Mouse (Mus musculus) macrophage (primary cell): ENCODE data around the gene 4931406C07Rik. TPM values are rescaled to one million over a fixed set of nuclear protein-coding genes. Genes with fewer than 3 reads are reported as not detected.

ENCODE experiments used
- H3K27ac ChIP-seq: fragments of 350-480 bp; formaldehyde crosslinking; 2 replicates; pipeline ENCODE4 v1.9.0; 2021
- H3K36me3 ChIP-seq: fragments of 350-480 bp; formaldehyde crosslinking; 2 replicates; pipeline ENCODE4 v1.9.0; 2021; ENCODE audit errors: inconsistent target
- H3K4me3 ChIP-seq: fragments of 350-480 bp; formaldehyde crosslinking; 2 replicates; pipeline ENCODE4 v1.9.0; 2021; ENCODE audit errors: inconsistent target
- H3K79me2 ChIP-seq: fragments of 350-480 bp; formaldehyde crosslinking; 2 replicates; pipeline ENCODE4 v1.9.0; 2021; ENCODE audit errors: inconsistent target
- WGBS: methylation state at CpG from one replicate; pipeline ENCODE4 v1.1.7; 2026; ENCODE audit warnings: inconsistent platforms; ENCODE audit not compliant: missing documents; 5-methylcytosine and 5-hydroxymethylcytosine counted together
- polyA plus RNA-seq: library from polyadenylated mRNA; stranded (reverse); fragments of 250-400 nt; gene quantifications from 3 replicates; pipeline ENCODE4 v1.2.4, GENCODE M21; 2018; ENCODE audit warnings: inconsistent platforms

4931406C07Rik gene
- polyA plus RNA-seq, 1 experiment from 2014 or later, result 111 TPM

DNA sequence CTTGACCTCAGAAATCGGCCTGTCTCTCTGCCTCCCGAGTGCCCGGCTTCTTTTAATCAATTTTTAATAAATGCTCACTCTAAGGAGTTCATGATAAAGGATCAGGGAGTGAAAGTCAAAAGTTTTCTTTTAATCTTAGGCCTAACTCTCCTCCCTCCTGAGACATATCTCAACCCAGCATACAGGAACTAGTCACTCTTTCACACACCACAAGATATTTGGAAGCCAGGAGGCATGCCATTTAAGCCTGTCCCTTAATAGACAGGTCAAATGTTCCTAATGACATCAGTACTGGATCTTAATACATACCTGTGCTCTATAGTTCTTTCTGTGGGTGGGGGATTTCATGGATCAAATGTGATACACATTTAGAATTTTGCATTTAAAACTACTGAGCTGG lies 27.9 kb downstream of the 4931406C07Rik start:
- 96% methylated on average over 3 of the region's 3 CpGs for WGBS
- Histone ChIP-seq H3K79me2 (peaks cover 39% of the 10 kb centered on the region), H3K36me3 (peaks cover 37% of the 10 kb centered on the region), H3K27ac (no peak overlapping the region), H3K4me3 (no peak overlapping the region; the same call in 1 of the 2 replicates)

DNA sequence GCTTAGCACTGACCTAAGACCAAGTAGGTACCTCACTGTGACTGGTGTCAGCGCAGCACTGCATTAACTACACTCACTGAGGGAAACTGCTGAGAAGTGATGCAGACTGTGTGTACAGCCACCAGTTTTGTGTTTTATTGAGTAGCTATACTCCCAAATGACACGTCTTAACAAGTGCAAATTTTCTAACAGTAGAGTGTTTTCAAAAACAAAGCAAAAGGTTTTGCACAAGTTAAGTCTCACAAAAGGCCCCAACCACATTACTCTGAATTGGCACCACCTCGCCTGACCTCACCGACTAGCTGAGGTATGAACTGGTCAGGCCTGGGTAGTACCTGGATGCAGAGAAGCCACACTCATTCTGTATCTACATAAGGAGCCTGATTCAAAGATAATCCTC lies 29.4 kb downstream of the 4931406C07Rik start:
- 96% methylated on average over 4 of the region's 4 CpGs for WGBS
- Histone ChIP-seq H3K4me3 (no peak overlapping the region), H3K27ac (no peak overlapping the region), H3K79me2 (peaks cover 39% of the 10 kb centered on the region), H3K36me3 (peaks cover 51% of the 10 kb centered on the region)

DNA sequence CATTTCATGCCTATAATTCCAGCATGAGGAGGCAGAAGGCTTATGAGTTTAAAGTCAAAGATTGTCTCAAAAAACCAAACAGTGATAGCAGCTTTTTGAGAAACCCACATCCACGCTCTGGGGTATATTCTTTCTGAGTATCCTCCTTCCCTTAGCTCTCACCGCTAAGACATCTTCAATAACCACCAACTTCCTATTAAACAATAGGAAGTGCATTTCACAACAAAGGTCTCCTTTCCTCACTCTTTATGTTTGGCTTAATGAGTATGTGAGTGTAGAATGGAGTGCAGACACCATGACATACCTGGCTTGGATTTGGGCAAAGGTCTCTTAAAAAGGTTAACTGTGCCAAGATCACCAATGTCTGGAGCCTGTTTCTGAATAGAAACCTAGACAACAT lies 32.3 kb downstream of the 4931406C07Rik start:
- no peak overlapping the region for H3K27ac ChIP-seq
- 36% methylated on average over 2 of the region's 2 CpGs for WGBS
- H3K4me3 ChIP-seq, result no peak overlapping the region
- peaks cover 34% of the 10 kb centered on the region for H3K79me2 ChIP-seq
- peaks cover 80% of the 10 kb centered on the region for H3K36me3 ChIP-seq

DNA sequence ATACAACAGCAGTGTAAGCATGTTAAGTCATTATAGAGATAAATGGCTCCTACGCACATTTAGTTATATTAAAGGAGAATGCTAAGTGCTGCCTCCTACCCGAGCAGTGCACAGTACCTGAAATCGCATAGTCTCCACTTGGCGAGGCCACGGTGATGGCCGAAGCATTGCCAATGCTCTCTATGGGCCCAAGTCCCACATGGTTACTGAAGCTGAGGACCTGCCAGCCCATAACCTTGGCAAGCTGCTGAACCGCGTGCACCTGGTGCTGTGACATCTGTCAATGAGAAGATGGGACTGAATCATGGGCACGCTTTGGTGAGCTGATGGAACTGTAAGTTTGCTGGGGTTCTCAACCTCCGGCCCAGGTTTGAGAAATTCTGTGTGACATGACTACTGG lies 42.8 kb downstream of the 4931406C07Rik start:
- H3K4me3 ChIP-seq, result no peak overlapping the region
- WGBS, result 94% methylated on average over 10 of the region's 10 CpGs
- no peak overlapping the region for H3K27ac ChIP-seq
- peaks cover 76% of the 10 kb centered on the region for H3K36me3 ChIP-seq
- H3K79me2 ChIP-seq, result no peaks in the 10 kb centered on the region

DNA sequence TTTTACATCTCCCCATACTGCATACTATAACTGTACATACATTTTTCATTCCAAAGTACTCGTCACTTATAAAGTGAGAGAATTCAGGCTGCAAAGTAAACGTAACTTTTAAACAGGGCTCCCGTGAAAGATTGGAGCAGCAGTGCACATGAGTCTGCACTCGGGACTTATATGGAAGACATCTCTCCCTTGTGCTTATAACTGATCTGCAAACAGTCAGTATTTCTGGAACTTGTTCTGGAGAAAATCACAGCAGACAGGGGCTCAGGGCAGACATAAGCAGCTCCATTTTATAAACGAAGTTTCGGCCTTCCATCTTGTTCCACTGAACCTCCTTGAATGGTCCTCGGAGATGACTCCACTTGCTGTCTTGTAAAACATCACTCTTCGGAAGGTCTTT lies 44.3 kb downstream of the 4931406C07Rik start:
- peaks cover 61% of the 10 kb centered on the region for H3K36me3 ChIP-seq
- WGBS, result 96% methylated on average over 8 of the region's 8 CpGs

DNA sequence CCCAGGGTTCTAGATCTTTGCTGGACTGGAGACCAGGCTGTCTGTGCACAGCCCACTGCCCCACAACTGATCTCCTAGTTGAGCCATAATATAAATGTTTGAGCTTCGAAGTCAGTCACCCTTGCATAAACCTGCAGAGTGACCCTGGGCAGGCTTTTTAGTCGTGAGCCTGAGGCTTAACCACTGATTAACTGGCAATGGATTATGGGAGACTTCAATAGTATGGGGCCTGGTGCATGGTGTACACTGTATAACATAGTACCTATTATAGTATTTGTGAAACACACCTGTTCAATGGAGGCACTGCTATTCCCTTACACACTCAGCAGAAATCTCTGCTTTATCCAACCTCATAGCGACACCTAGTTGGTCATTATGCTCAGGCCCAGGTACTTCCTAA lies 50.0 kb downstream of the 4931406C07Rik start:
- Histone ChIP-seq H3K4me3 (no peak overlapping the region), H3K36me3 (peaks cover 5% of the 10 kb centered on the region; the same call in 1 of the 2 replicates), H3K79me2 (no peaks in the 10 kb centered on the region), H3K27ac (no peak overlapping the region)
- WGBS, result 90% methylated on average over 3 of the region's 3 CpGs

More for the DNA sequence above, 44.3 kb downstream of the 4931406C07Rik start:
- no peak overlapping the region for H3K4me3 ChIP-seq
- H3K27ac ChIP-seq, result no peak overlapping the region
- H3K79me2 ChIP-seq, result no peaks in the 10 kb centered on the region

DNA sequence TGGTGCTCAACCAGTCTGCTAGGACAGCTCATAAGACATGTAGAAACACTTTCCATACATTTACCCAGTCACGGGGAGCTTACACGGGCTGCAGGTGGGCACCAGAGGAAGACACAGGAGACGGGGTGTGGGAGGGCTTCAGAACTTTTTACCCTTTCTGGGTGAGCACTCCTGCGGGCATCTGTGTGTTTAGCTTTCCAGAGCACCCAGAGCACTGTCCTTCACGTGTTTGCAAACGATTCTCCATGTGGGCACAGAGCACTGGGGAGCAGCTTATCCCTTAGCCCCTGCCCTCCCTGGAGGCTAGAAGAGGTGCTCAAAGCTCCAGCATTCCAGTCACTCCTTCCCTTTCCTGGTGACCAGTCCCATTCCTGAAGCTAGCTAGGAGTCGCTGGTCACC lies 51.7 kb downstream of the 4931406C07Rik start:
- 94% methylated on average over 7 of the region's 7 CpGs for WGBS
- no peak overlapping the region for H3K4me3 ChIP-seq
- H3K36me3 ChIP-seq, result no peaks in the 10 kb centered on the region
- H3K79me2 ChIP-seq, result no peaks in the 10 kb centered on the region
- no peak overlapping the region for H3K27ac ChIP-seq

DNA sequence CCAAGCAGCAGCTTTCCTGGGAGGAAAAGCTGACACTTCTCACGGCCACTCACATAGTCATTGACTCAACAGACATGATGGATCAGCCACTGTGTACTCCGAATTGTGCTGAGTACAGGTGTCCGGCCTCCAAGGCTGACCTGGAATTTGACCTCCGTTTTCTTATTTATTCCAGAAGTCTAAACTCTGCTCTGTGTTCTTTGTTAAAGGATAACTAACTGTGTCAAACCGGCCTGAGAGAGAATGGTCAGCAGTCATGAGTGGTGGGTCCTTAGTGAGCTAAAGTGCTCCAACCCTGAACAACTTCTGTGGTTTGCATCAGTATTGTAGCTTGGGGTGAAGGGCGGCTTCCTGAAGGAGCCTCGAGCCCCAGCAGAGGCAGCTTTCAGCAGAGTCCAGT lies 54.1 kb downstream of the 4931406C07Rik start:
- no peaks in the 10 kb centered on the region for H3K36me3 ChIP-seq
- no peak overlapping the region for H3K27ac ChIP-seq
- WGBS, result 90% methylated on average over 6 of the region's 7 CpGs

DNA sequence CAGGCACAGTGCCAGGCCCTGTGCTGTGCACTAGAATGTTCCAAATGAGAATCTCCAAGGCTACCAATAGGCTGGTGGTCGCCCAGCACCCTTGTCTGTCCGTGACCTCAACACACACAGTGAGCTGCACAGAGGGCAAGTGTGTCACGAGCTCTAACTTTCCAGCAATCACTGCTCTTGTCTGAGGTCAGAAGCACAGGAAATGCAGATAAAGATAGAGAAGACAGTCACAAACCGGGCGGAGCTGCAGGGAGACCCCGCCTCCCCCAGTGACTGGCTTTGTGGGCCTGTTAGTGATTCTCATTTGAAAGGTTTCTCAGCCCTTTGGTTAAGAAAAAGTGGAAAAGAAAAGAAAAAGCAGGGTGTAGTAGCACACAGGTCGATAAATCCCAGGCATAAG lies 55.9 kb downstream of the 4931406C07Rik start:
- WGBS, result 82% methylated on average over 7 of the region's 7 CpGs
- H3K27ac ChIP-seq, result no peak overlapping the region

More for the DNA sequence above, 54.1 kb downstream of the 4931406C07Rik start:
- H3K4me3 ChIP-seq, result no peak overlapping the region
- H3K79me2 ChIP-seq, result no peaks in the 10 kb centered on the region

DNA sequence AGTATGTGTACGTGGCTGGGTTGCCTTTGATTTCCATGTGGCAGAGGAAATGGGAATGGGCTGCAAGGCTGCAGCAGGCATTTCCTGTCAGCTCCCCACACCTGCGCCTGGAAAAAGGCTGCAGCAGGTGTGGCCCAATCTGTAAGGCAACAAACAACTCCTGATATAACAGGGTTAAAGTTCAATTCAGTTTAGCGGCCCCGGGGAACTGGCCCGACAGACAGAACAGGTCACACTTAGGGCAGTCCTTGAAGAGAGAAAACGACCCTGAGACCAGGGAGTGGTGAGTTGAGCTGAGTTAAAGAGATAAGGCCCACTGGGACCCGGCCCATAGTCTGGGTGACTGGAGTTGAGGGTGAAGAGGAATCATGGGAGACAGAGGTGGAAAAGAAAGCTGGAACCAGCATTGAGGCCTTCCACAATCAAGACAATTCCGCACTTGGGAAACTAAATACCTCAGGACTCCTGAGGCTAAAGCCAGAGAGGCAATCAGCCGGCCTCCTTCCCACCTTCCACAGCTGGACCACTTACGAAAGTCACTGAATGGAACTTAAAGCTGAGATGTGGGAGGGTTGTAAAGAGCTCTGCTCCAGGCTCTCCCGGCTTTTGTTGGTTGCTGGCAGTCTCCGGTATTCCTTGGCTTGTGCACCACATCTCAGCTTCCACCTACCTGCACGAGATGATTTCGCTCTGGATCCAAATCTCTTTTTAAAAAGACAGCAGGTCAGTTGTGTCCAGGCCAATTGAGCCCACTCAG lies 60.8 kb downstream of the 4931406C07Rik start:
- Histone ChIP-seq H3K4me3 (no peak overlapping the region), H3K79me2 (no peaks in the 10 kb centered on the region), H3K27ac (no peak overlapping the region), H3K36me3 (no peaks in the 10 kb centered on the region)
- 87% methylated on average over 14 of the region's 14 CpGs for WGBS

More for the DNA sequence above, 55.9 kb downstream of the 4931406C07Rik start:
- Histone ChIP-seq H3K36me3 (no peaks in the 10 kb centered on the region), H3K4me3 (no peak overlapping the region), H3K79me2 (no peaks in the 10 kb centered on the region)

DNA sequence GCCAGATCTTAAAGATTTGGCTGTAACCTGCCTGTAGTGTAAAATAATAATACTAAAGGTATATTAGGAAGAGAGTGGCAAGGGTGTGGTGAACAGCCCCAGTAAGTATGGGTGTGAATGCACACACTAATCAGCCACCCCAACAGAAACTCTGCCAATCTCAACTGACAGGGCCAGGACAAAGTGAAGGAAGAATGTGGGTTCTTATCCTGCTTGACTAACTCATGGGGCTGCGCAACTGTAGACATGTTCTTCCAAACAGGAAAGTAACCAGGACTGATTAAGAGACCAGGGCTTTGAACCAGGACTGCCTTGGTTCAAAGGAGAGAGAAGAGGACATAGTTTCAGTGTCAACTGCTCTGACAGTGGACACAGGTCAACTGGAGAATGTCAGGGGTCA lies 64.1 kb downstream of the 4931406C07Rik start:
- Histone ChIP-seq H3K4me3 (no peak overlapping the region), H3K36me3 (no peaks in the 10 kb centered on the region), H3K79me2 (no peaks in the 10 kb centered on the region), H3K27ac (no peak overlapping the region)
- WGBS, result 100% methylated on average over 1 of the region's 1 CpGs

DNA sequence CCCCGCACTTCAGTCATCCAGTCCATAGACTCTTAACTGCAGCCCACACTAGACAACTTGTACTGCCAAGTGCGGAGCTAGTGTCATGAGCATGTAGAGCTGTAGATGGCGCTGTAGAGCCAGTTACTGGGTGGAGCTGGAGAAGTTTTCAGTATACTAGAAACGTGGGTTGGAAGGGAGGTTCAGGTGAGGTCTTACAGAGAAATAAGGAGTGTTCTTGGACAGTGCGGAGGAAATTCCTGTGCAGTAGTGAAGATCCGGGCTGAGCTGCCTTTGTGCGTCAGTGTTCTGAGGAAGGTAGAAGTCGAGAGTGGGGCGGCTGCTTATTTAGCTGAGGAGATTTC lies 64.7 kb downstream of the 4931406C07Rik start:
- Histone ChIP-seq H3K79me2 (no peaks in the 10 kb centered on the region), H3K4me3 (no peak overlapping the region), H3K27ac (no peak overlapping the region), H3K36me3 (no peaks in the 10 kb centered on the region)
- 44% methylated on average over 9 of the region's 9 CpGs for WGBS

DNA sequence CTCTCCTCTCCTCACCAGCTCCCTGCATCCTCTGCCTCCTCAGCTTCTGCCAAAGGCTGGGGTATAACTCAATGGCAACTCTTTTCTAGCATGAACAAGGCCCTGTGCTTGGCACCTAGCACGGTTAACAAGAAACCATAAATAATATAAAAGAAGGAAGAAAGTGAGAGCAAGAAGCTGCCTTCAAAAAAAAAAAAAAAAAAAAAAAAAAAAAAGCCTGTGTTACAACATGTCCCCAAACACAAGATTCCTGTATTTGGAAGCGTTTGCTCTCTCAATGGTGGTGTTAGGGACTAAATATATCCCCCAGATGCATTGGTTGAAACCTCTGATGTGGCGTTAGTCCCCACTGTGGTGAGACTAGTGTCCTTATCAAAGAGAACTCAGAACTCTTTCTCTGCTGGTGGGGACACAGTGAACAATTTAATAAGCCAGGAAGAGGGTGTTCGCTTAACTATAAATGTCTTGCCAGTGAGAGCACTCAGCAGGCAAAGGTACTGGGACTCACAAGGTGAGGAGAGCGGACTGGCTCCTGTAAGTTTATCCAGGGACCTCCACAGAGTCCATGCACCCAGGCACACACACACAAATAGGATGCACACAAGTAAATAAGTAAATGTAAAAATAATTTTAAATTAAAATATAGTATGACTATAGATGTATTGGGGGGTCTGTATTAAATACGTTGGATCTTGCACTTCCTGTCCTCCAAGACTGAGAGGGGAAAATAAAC lies 65.2 kb downstream of the 4931406C07Rik start:
- Histone ChIP-seq H3K27ac (no peak overlapping the region), H3K79me2 (no peaks in the 10 kb centered on the region), H3K4me3 (no peak overlapping the region), H3K36me3 (no peaks in the 10 kb centered on the region)
- 34% methylated on average over 5 of the region's 6 CpGs for WGBS

DNA sequence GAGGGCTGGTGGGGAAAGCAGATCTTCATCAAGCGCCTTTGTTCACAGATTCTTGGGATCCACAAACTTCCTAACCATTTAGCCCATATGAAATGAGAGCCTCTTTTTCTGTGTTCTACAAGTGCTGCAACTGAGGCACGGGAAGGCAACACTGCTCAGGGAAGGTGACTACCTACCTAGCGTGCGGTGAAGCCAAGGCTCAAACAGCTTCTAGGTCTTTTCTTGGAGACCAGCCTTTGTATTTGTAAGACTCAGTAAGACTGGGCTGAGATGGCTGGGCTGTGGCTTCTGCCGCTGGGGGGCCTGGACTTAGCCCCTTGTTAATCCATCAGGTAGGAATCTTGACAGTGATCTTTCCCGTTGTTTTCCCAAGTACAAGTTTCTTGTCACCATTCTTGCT lies 66.2 kb downstream of the 4931406C07Rik start:
- H3K27ac ChIP-seq, result no peak overlapping the region
- H3K36me3 ChIP-seq, result no peaks in the 10 kb centered on the region
- no peak overlapping the region for H3K4me3 ChIP-seq
- no peaks in the 10 kb centered on the region for H3K79me2 ChIP-seq
- WGBS, result 99% methylated on average over 6 of the region's 6 CpGs
